Mouse (Mus musculus) myocyte (in vitro differentiated cells): ENCODE data around the gene Arfgef3. TPM values are rescaled to one million over a fixed set of nuclear protein-coding genes. Genes with fewer than 3 reads are reported as not detected.

Source experiments
- H3K27me3 ChIP-seq: one replicate; pipeline ENCODE4 v1.6.1; 2011; ENCODE audit not compliant: control insufficient read depth, insufficient read depth, insufficient read length
- H3K36me3 ChIP-seq: one replicate; pipeline ENCODE4 v1.6.1; 2011; ENCODE audit not compliant: control insufficient read depth, insufficient read depth
- H3K4me2 ChIP-seq: one replicate; pipeline ENCODE4 v1.6.1; 2011; ENCODE audit warnings: low read depth, control low read depth
- H3K4me3 ChIP-seq: one replicate; pipeline ENCODE4 v1.5.1; 2011; ENCODE audit warnings: mild to moderate bottlenecking, control low read depth, moderate library complexity
- H3K79me2 ChIP-seq: one replicate; pipeline ENCODE4 v1.6.1; 2011; ENCODE audit not compliant: control insufficient read depth, insufficient read depth
- H3ac ChIP-seq: one replicate; pipeline ENCODE4 v1.6.1; 2011; ENCODE audit not compliant: control insufficient read depth, insufficient read length
- CEBPB ChIP-seq: IDR thresholded peaks from 2 replicates; pipeline ENCODE4 v1.6.1; 2011; ENCODE audit warnings: mild to moderate bottlenecking, moderate library complexity; ENCODE audit not compliant: poor library complexity, insufficient read depth, severe bottlenecking
- E2F4 ChIP-seq: IDR thresholded peaks from one replicate; pipeline ENCODE4 v1.6.1; 2011; ENCODE audit warnings: mild to moderate bottlenecking, control low read depth, moderate library complexity; ENCODE audit not compliant: insufficient read depth
- MAX ChIP-seq: IDR thresholded peaks from one replicate; pipeline ENCODE4 v1.6.1; 2011; ENCODE audit warnings: low read depth, mild to moderate bottlenecking, control low read depth
- MYOD1 ChIP-seq, 3 experiments: IDR thresholded peaks; one replicate each; pipeline ENCODE4 v1.6.1; 2011; ENCODE audit warnings: control low read depth in 2 of 3, low read depth in 2 of 3, mild to moderate bottlenecking in 2 of 3, moderate library complexity in 1 of 3; ENCODE audit not compliant: insufficient read length in 2 of 3, control insufficient read depth in 1 of 3
- MYOG ChIP-seq, 3 experiments: IDR thresholded peaks; one replicate each; pipeline ENCODE4 v1.6.1; 2011; ENCODE audit warnings: control low read depth in 2 of 3, low read depth in 2 of 3, mild to moderate bottlenecking in 2 of 3; ENCODE audit not compliant: insufficient read length in 2 of 3, control insufficient read depth in 1 of 3, insufficient read depth in 1 of 3
- POLR2A ChIP-seq: IDR thresholded peaks from one replicate; pipeline ENCODE4 v1.6.1; 2011; ENCODE audit warnings: low read depth, mild to moderate bottlenecking, control low read depth, moderate library complexity; ENCODE audit not compliant: insufficient read length
- POLR2AphosphoS2 ChIP-seq: IDR thresholded peaks from one replicate; pipeline ENCODE4 v1.6.1; 2011; ENCODE audit warnings: low read depth, control low read depth; ENCODE audit not compliant: insufficient read length
- REST ChIP-seq: IDR thresholded peaks from one replicate; pipeline ENCODE4 v1.6.1; 2011; ENCODE audit warnings: mild to moderate bottlenecking, control low read depth, moderate library complexity; ENCODE audit not compliant: insufficient read depth, insufficient read length
- SRF ChIP-seq: IDR thresholded peaks from one replicate; pipeline ENCODE4 v1.6.1; 2011; ENCODE audit warnings: low read depth; ENCODE audit not compliant: control insufficient read depth, insufficient read length
- TCF12 ChIP-seq: IDR thresholded peaks from one replicate; pipeline ENCODE4 v1.6.1; 2011; ENCODE audit warnings: mild to moderate bottlenecking, control low read depth; ENCODE audit not compliant: poor library complexity, insufficient read depth, severe bottlenecking
- TCF3 ChIP-seq: IDR thresholded peaks from one replicate; pipeline ENCODE4 v1.6.1; 2011; ENCODE audit warnings: low read depth, control low read depth; ENCODE audit not compliant: insufficient read length
- USF1 ChIP-seq: IDR thresholded peaks from one replicate; pipeline ENCODE4 v1.6.1; 2011; ENCODE audit warnings: low read depth, mild to moderate bottlenecking, control low read depth, moderate library complexity
- polyA plus RNA-seq: library from polyadenylated mRNA; unstranded; fragments of >200 nt; fragmentation: generic; extraction: Trizol; gene quantifications from one replicate; pipeline ENCODE4 v1.2.1, GENCODE M21; 2012; ENCODE audit warnings: missing spikeins

The Arfgef3 gene
- polyA plus RNA-seq, 1 experiment: not detected

GRCm38 (mm10) chr10:18777546-18777945, 33.8 kb upstream of the Arfgef3 start:
- Histone ChIP-seq H3K27me3 (no peaks in the 10 kb centered on the region), H3ac (no peak overlapping the region), H3K36me3 (no peaks in the 10 kb centered on the region), H3K4me2 (no peak overlapping the region), H3K79me2 (no peaks in the 10 kb centered on the region), H3K4me3 (no peak overlapping the region)
- no peak for TF ChIP-seq TCF3
- TF ChIP-seq USF1: no peak
- TF ChIP-seq MAX: no peak
- no peak for TF ChIP-seq POLR2AphosphoS2
- no peak for TF ChIP-seq E2F4
- TF ChIP-seq MYOD1 (IDR thresholded peaks at IDR 0.05; ENCODE audit: control insufficient read depth in 1 of 3, insufficient read length in 2 of 3, low read depth in 2 of 3): no peak
- TF ChIP-seq REST: no peak
- no peak for TF ChIP-seq MYOG (IDR thresholded peaks at IDR 0.05; ENCODE audit: control insufficient read depth in 1 of 3, insufficient read depth in 1 of 3, insufficient read length in 2 of 3, low read depth in 2 of 3)
- no peak for TF ChIP-seq TCF12
- no peak for TF ChIP-seq POLR2A
- no peak for TF ChIP-seq SRF
- no peak for TF ChIP-seq CEBPB

DNA sequence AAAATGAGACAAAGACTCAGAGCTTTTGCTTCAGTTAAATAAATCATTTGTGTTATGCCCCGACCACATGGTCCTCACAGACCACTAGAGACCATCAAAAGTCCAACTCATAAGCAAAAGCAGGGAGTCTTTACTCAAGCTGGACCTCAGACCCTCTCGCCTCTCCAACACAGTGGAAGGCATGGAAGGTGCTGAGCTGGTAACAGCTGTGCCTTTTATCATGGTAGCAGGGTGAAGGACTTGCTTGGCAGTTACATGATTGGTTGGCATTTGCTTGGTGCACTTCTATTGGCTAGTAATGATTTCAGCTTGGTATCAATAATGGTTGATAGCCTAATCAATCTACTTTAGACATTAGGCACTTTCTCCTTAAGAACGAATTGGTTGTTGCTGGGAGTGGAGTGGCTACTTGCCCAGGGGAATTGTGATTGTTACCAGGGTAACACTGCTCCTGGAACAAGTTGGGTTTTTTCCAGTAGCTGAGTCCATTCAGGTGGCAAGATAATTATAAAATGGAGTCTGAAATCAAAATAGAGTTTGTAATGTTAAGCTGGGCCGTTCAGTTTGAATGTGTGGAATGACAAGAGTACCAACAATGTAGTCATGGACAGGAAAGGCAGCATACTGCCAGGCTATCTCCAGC, 28.9 kb upstream of the Arfgef3 start:
- Histone ChIP-seq H3K79me2 (no peaks in the 10 kb centered on the region), H3K4me3 (no peak overlapping the region), H3ac (no peak overlapping the region), H3K4me2 (no peak overlapping the region), H3K27me3 (no peaks in the 10 kb centered on the region), H3K36me3 (no peaks in the 10 kb centered on the region)
- TF ChIP-seq CEBPB: no peak
- TF ChIP-seq POLR2A: no peak
- no peak for TF ChIP-seq REST
- no peak for TF ChIP-seq MAX
- no peak for TF ChIP-seq POLR2AphosphoS2
- no peak for TF ChIP-seq MYOD1 (IDR thresholded peaks at IDR 0.05; ENCODE audit: control insufficient read depth in 1 of 3, insufficient read length in 2 of 3, low read depth in 2 of 3)
- TF ChIP-seq SRF: no peak

DNA sequence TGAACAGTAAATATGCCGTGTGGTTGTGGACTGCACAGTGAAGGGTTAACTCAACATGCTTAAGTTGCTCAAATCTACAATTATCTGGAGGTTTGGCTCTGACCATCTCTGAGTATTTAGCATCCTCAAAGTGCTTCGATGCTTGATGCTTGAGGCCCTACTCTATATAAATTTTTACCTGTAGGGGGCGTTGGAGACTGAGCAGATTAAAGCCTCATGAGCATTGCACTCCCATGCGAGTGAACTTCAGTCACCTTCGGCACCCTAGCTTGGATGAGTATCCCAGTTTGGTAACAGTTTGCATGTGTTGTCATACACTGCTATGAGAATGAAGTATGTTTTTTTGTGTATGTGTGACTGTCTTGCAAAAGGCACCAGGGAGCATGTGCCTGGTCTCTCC, 26.2 kb upstream of the Arfgef3 start:
- Histone ChIP-seq H3K36me3 (no peaks in the 10 kb centered on the region), H3K79me2 (no peaks in the 10 kb centered on the region), H3K4me3 (no peak overlapping the region), H3K4me2 (no peak overlapping the region), H3ac (no peak overlapping the region), H3K27me3 (no peaks in the 10 kb centered on the region)
- TF ChIP-seq MYOD1 (IDR thresholded peaks at IDR 0.05; ENCODE audit: control insufficient read depth in 1 of 3, insufficient read length in 2 of 3, low read depth in 2 of 3) (no peak), MYOG (IDR thresholded peaks at IDR 0.05; ENCODE audit: control insufficient read depth in 1 of 3, insufficient read depth in 1 of 3, insufficient read length in 2 of 3, low read depth in 2 of 3) (no peak), TCF3 (no peak), REST (no peak), USF1 (no peak), CEBPB (no peak), POLR2AphosphoS2 (no peak), E2F4 (no peak), POLR2A (no peak)

GRCm38 (mm10) chr10:18760241-18760640, 16.5 kb upstream of the Arfgef3 start:
- Histone ChIP-seq H3ac (no peak overlapping the region), H3K4me3 (no peak overlapping the region), H3K36me3 (no peaks in the 10 kb centered on the region), H3K4me2 (no peak overlapping the region), H3K79me2 (no peaks in the 10 kb centered on the region), H3K27me3 (no peaks in the 10 kb centered on the region)
- TF ChIP-seq REST: no peak
- TF ChIP-seq CEBPB: no peak
- no peak for TF ChIP-seq MYOG (IDR thresholded peaks at IDR 0.05; ENCODE audit: control insufficient read depth in 1 of 3, insufficient read depth in 1 of 3, insufficient read length in 2 of 3, low read depth in 2 of 3)
- no peak for TF ChIP-seq SRF
- TF ChIP-seq TCF12: no peak
- no peak for TF ChIP-seq POLR2A
- TF ChIP-seq E2F4: no peak
- no peak for TF ChIP-seq TCF3
- no peak for TF ChIP-seq POLR2AphosphoS2
- no peak for TF ChIP-seq USF1
- TF ChIP-seq MYOD1 (IDR thresholded peaks at IDR 0.05; ENCODE audit: control insufficient read depth in 1 of 3, insufficient read length in 2 of 3, low read depth in 2 of 3): no peak

DNA sequence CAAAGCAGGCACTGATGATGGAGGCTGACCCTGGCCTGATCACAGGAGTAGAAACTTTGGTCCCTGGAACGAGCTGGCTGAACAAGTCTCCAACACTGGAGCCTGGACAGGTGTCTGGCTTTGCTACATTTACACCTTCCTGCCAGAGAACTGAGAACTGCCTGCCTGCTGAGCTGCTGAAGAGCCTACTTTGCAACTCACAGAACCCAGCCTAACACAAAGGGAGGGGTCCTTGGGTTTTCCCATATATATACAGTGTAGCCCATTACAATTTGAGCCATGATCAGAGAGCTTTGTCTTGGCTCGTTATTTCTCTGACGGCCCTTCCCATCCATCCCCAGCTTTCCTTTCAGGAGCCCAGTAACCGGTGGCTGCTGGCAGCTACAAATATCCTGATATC, 6.3 kb upstream of the Arfgef3 start:
- TF ChIP-seq SRF (no peak), POLR2AphosphoS2 (no peak), MYOG (IDR thresholded peaks at IDR 0.05; ENCODE audit: control insufficient read depth in 1 of 3, insufficient read depth in 1 of 3, insufficient read length in 2 of 3, low read depth in 2 of 3) (no peak), E2F4 (no peak), TCF3 (no peak), CEBPB (no peak), REST (no peak), MAX (no peak), MYOD1 (IDR thresholded peaks at IDR 0.05; ENCODE audit: control insufficient read depth in 1 of 3, insufficient read length in 2 of 3, low read depth in 2 of 3) (no peak), POLR2A (no peak), USF1 (no peak), TCF12 (no peak)
- H3K4me3 ChIP-seq: no peak overlapping the region
- no peaks in the 10 kb centered on the region for H3K79me2 ChIP-seq
- H3ac ChIP-seq: no peak overlapping the region
- no peaks in the 10 kb centered on the region for H3K27me3 ChIP-seq
- no peak overlapping the region for H3K4me2 ChIP-seq
- no peaks in the 10 kb centered on the region for H3K36me3 ChIP-seq
